In the genomic region with DNA sequence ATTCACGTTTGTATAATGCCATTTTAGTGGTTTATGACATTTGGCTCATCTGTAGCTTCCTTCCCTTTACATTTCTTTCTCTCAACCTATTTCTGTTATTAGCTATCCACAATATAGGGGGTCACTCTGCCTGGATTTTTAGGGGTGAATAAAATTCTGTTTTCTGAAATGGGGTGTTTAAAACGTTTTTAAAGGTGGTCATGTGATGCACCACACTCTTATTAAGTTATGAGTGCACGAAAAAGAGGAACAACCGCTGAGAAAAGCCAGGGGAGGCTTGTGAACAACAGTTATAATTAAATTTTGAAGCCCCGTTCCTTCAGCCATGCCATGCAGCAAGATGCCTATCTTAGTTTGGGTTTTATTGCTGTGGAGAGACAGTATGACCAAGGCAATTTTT, we compare ENCODE assay signal across 26 mouse cellular contexts.
DNase-seq lines count a peak whose midpoint lies in the region; ATAC-seq and TF ChIP-seq lines count a peak whose summit lies in the region.
"Had no signal": no experiment of that assay in that cellular context is flagged by ENCODE, and none has a peak within 500 bp of the region (broad histone marks: within the 10 kb centered on the region; RNA-seq: fewer than 3 reads in every experiment).

No protein-coding gene starts in this region.

- ATAC-seq in G1E (ENCODE audit: extremely low read depth, insufficient number of reproducible peaks, low FRiP score, poor library complexity, severe bottlenecking), result peak; percentile 30
- ATAC-seq: activated CD4-positive, CD25-positive, alpha-beta regulatory T cell, adult 4 months; CD4-positive, CD25-positive, alpha-beta regulatory T cell, adult 4 months; forebrain, embryonic 14.5 days; forebrain, embryonic 16.5 days had no signal

- no peaks in the 10 kb centered on the region for H3K27me3 ChIP-seq in G1E (ENCODE audit: insufficient read depth, low read length)
- H3K27me3 ChIP-seq: CH12.LX; embryonic facial prominence, embryonic 13.5 days; embryonic facial prominence, embryonic 15.5 days; forebrain, embryonic 12.5 days had no signal

- TF ChIP-seq CTCF in G1E (IDR thresholded peaks at IDR 0.05; ENCODE audit: low read depth, low read length), result no peak
- no peak for TF ChIP-seq CTCF in bone marrow macrophage, adult 2 months (IDR thresholded peaks at IDR 0.05; ENCODE audit: low read depth, low read length)

- 10% methylated on average over 5 of the region's 5 CpGs for WGBS in macrophage (ENCODE audit: missing documents)

- H3K36me3 ChIP-seq in G1E (replicated peaks), result no peaks in the 10 kb centered on the region
- H3K36me3 ChIP-seq in macrophage (ENCODE audit: inconsistent target), result no peaks in the 10 kb centered on the region
- H3K36me3 ChIP-seq: embryonic facial prominence, embryonic 13.5 days; embryonic facial prominence, embryonic 15.5 days; forebrain, embryonic 10.5 days; forebrain, embryonic 12.5 days had no signal

- peak overlapping the region; percentile 21; the same call in 1 of the 2 replicates for H3K27ac ChIP-seq in bone marrow macrophage, adult 2 months (ENCODE audit: insufficient read depth, low read depth, low read length)
- peak overlapping the region; percentile 28 for H3K27ac ChIP-seq in macrophage
- H3K27ac ChIP-seq: embryonic facial prominence, embryonic 13.5 days; embryonic facial prominence, embryonic 15.5 days; forebrain, embryonic 10.5 days; forebrain, embryonic 12.5 days had no signal

- H3K79me2 ChIP-seq in macrophage (ENCODE audit: inconsistent target), result no peaks in the 10 kb centered on the region

- H3K9me3 ChIP-seq in G1E (replicated peaks), result no peaks in the 10 kb centered on the region
- H3K9me3 ChIP-seq: embryonic facial prominence, embryonic 13.5 days; embryonic facial prominence, embryonic 15.5 days; forebrain, embryonic 10.5 days; forebrain, embryonic 12.5 days had no signal

- DNase-seq in G1E (ENCODE audit: low spot score), result no peak
- DNase-seq in layer of hippocampus, adult 18-20 months (ENCODE audit: low spot score in 2 of 2), result no peak
- DNase-seq in layer of hippocampus, postnatal 10 days (ENCODE audit: low spot score in 2 of 2), result no peak
- DNase-seq in spleen, postnatal 10 days (ENCODE audit: low spot score in 2 of 2), result no peak
- DNase-seq: adrenal gland, adult 8-10 months; adrenal gland, postnatal 14 days; adrenal gland, postnatal 36 days; B cell, adult 2 months; cerebellum, adult 11 months; cerebellum, adult 18-20 months; cerebellum, adult 8-10 months; cerebellum, adult 9-11 months; cerebellum, postnatal 25 days; embryo, embryonic 11 days had no signal

- TF ChIP-seq POLR2A in bone marrow macrophage, adult 2 months (IDR thresholded peaks at IDR 0.05; ENCODE audit: borderline replicate concordance, low read depth, low read length), result no peak

- H3K4me1 ChIP-seq in G1E (ENCODE audit: insufficient read depth, low read depth, low read length), result peaks cover 46% of the 10 kb centered on the region
- peaks cover 21% of the 10 kb centered on the region for H3K4me1 ChIP-seq in bone marrow macrophage, adult 2 months (ENCODE audit: control insufficient read depth, insufficient read depth, low read length)
- H3K4me1 ChIP-seq: forebrain, embryonic 12.5 days had no signal

- H3K4me3 ChIP-seq in G1E (ENCODE audit: low read depth, low read length) (no peak overlapping the region), macrophage (ENCODE audit: inconsistent target) (no peak overlapping the region)
- no peak overlapping the region for H3K4me3 ChIP-seq in bone marrow macrophage, adult 2 months (ENCODE audit: insufficient read depth, low read length)
- H3K4me3 ChIP-seq: embryonic facial prominence, embryonic 13.5 days; embryonic facial prominence, embryonic 15.5 days; erythroblast, embryonic 14.5 days; forebrain, embryonic 10.5 days; forebrain, embryonic 12.5 days had no signal
